Mouse (Mus musculus) CD4-positive naive resting alpha-beta T cell, adult 57 days (primary cell): ENCODE results near the gene Cebpz. TPM values are rescaled to one million over a fixed set of nuclear protein-coding genes. Genes with fewer than 3 reads are reported as not detected.

Experiments used
- total RNA-seq: library from RNA; stranded (reverse); gene quantifications from one replicate; pipeline ENCODE4 v1.2.4, GENCODE M21; 2023

The Cebpz gene
- total RNA-seq: 102 TPM

DNA sequence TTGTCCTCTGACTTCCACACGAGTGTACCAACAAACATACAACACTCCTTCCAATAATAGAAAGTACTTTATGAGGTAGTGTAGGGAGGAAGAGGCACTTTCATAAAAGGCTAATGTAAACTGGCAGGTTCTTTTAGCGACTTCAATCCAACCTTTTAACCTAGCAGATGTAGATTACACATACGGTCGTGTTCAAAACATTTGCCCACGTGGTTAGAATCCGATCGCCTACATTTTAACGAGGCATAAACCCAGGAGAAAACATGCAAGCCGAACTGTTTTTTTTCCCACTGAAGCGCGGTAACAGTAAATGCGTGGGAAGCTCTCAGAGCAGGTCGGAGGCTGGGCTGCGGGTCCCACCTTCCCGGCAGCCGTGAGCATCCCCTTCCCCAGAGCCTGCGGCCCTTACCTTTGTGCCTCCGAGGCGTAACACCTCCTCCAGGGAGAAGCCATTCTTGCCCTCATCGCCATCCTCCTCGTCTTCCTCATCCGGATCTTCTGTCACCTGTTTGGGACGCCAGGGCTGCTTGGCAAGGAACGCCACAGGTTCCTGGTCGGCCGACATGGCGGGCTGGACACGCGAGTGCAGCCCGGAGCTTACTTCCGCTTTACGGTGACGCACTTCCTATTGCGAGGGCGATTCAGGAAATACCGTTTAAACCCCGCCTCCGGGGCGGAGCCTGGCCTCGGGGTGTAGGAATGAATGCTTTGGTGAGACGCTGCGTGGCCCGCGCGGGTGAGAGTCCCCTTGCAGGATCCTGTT, at the start of gene Cebpz, which contains the start of gene Ndufaf7:
TSS of gene Cebpz (minus strand) at position 601 of the 763 bp plus-strand sequence.
TSS of gene Ndufaf7 (plus strand) at position 671 of the 763 bp plus-strand sequence.

DNA sequence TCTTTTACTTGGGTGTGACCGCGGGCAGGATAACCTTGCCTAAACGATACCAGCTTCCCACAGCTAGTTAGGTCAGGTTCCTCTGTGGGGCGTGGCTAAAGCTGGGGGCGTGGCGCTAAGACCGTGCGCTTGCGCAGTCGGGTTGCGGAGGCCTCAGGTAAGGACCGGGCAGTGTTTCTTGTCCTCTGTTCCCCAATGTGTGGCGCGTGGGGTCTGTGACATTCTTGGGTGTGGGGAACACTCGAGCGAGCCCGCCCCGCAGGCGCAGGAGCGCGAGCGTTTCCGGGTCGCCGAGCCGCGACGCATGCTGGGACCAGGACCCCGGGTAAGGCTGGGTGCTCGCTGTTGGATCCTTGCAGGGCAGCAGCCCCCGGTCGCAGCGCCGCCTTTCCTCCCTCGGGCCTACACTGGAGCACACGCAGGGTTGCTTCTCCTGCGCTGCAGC, 20.5 kb downstream of the Cebpz start, which contains the start of gene Cebpzos:
TSS of gene Cebpzos (plus strand) at position 132 of the 445 bp plus-strand sequence.

DNA sequence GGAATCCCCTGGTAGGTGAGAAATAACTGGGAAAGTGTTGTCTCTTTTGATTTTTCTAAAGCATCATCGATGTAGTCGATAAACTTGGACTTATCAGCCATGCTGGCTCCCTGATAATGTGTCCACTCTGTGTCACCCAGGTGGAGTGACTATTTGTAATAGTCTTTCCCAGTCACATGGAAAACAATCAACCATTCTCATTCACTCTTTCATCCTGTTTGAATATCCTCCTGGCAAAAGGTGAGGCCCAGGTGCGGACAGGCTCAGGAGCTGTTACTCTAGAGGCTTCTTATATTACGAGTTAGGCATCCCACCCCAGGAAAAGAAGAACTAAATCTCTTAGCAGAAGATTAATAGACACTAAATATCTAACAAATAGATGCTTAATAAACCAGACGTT, 30.0 kb downstream of the Cebpz start, which contains the start of gene Sult6b1:
TSS of gene Sult6b1 (minus strand) at position 101 of the 400 bp plus-strand sequence.

DNA sequence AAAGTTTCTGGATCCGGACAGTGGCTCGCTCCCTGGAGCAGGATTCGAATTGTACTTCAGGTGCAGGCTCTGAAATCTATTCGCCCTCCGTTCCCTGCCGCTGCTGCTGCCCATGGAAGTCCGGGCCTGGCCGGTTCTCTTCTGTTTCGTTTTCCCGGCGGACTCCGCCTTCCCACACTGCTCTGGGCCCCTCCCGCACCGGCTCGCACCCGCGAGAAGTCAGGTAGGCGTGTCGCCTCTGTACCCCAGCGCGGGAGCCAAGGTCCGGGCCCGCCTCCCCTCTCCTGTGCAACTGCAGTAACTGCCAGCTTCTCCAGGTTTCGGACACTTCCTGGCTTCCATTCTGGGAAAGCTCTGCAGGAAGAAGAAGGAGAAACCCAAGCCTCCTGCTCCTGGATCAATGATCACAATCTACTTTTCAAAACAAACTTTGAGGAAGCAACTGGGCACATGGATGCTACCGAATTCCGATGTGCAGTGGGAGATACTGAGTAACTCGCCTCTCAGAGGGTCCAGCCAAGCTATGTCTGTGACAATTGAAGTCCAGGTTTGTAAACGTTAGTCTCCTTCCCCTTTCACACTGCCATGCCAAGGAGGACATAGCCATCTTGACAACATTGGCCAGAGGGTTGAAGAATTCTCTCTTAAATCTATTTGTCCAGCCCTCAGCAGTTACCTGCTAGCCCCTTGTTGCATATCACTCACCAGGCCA, 54.3 kb downstream of the Cebpz start, which contains the start of gene Eif2ak2:
TSS of gene Eif2ak2 (minus strand) at position 173 of the 712 bp plus-strand sequence.

Other genes with a start within 250 kb of the Cebpz start
- 31.2 TPM for gene Strn, start 199.9 kb downstream of the Cebpz start, total RNA-seq
- gene Heatr5b, start 101.7 kb downstream of the Cebpz start, total RNA-seq: 33.5 TPM
- gene Gpatch11, start 101.5 kb downstream of the Cebpz start, total RNA-seq: 31.8 TPM
- 17.1 TPM for gene Eif2ak2, start 54.5 kb downstream of the Cebpz start, total RNA-seq
- not detected for gene Sult6b1, start 30.1 kb downstream of the Cebpz start, total RNA-seq
- gene Cebpzos, start 20.6 kb downstream of the Cebpz start, total RNA-seq: 7.9 TPM
- gene Ndufaf7, start 70 bp upstream of the Cebpz start, total RNA-seq: 17.0 TPM
- 52.8 TPM for gene Prkd3, start 83.8 kb upstream of the Cebpz start, total RNA-seq
- 4.3 TPM for gene Qpct, start 114.8 kb upstream of the Cebpz start, total RNA-seq